Mouse (Mus musculus) heart, embryonic 15.5 days (tissue): ENCODE results near the gene Acads. TPM values are rescaled to one million over a fixed set of nuclear protein-coding genes. Genes with fewer than 3 reads are reported as not detected.
A peak's percentile ranks its signal among the peaks of the same experiment; 100 is the strongest.
"Not testable (repeated sequence)": the region's sequence is repeated elsewhere in the genome, so short reads cannot be mapped to it uniquely, and the experiment has no call there.

Source experiments
- ATAC-seq: fragments of 200-750 bp; cut with Nextera tagmentation; replicated peaks from 2 replicates; pipeline ENCODE4 v1.8.0; 2017; ENCODE audit warnings: low read depth, moderate TSS enrichment; ENCODE audit not compliant: insufficient number of reproducible peaks, insufficient read depth, low FRiP score
- H3K27ac ChIP-seq: fragments of 300-500 bp; sonication (generic); 2 replicates; pipeline ENCODE4 v1.5.1; 2015; ENCODE audit warnings: mild to moderate bottlenecking, inconsistent platforms
- H3K27me3 ChIP-seq: fragments of 300-500 bp; sonication (generic); 2 replicates; pipeline ENCODE4 v1.6.1; 2015; ENCODE audit warnings: inconsistent platforms
- H3K36me3 ChIP-seq: fragments of 300-500 bp; sonication (generic); 2 replicates; pipeline ENCODE4 v1.6.1; 2015; ENCODE audit warnings: mild to moderate bottlenecking, inconsistent platforms
- H3K4me1 ChIP-seq: fragments of 300-500 bp; sonication (generic); replicated peaks from 2 replicates; pipeline ENCODE4 v1.6.1; 2015; ENCODE audit warnings: inconsistent platforms
- H3K4me2 ChIP-seq: fragments of 300-500 bp; sonication (generic); 2 replicates; pipeline ENCODE4 v1.6.1; 2015; ENCODE audit warnings: inconsistent platforms, mild to moderate bottlenecking, moderate library complexity
- H3K4me3 ChIP-seq: fragments of 300-500 bp; sonication (generic); 2 replicates; pipeline ENCODE4 v1.5.1; 2015; ENCODE audit warnings: mild to moderate bottlenecking, inconsistent platforms
- H3K9ac ChIP-seq: fragments of 300-500 bp; sonication (generic); 2 replicates; pipeline ENCODE4 v1.6.1; 2015; ENCODE audit warnings: mild to moderate bottlenecking, inconsistent platforms
- H3K9me3 ChIP-seq: fragments of 300-500 bp; sonication (generic); replicated peaks from 2 replicates; pipeline ENCODE4 v1.6.1; 2016; ENCODE audit warnings: inconsistent platforms
- WGBS: fragments of 180-500 bp; shearing (Covaris S2); methylation state at CpG from one replicate; pipeline ENCODE4 v1.1.7; 2015; ENCODE audit warnings: mixed read lengths; 5-methylcytosine and 5-hydroxymethylcytosine counted together
- polyA plus RNA-seq: library from polyadenylated mRNA; unstranded; fragments of >200 nt; fragmentation: Nextera tagmentation; extraction: Ambion mirVana; gene quantifications from 2 replicates; pipeline ENCODE4 v1.2.1, GENCODE M21; 2015

The Acads gene
- polyA plus RNA-seq, 1 experiment from 2014 or later = 123 TPM

DNA sequence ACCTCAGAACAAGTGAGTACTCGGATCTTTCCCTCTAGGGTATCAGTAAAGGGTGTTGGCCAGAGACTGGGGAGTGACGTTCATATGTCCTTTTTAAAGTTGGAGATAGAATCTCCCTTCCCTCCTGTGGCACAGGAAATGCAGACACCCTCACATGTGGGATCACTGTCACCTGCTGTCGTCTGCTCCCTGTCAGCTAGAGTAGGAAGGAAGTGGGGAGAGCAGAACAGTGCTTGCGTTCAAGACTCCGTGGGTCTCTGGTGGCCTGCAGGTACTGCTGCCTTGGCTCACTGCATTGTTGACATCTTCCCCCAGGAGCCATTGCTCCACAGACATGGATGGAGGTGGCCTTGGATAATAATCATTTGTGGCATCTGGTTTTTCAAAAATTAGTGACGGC, 35.7 kb downstream of the Acads start:
- no peak for ATAC-seq
- H3K36me3 ChIP-seq = peaks cover 60% of the 10 kb centered on the region
- WGBS = 70% methylated on average over 6 of the region's 6 CpGs

DNA sequence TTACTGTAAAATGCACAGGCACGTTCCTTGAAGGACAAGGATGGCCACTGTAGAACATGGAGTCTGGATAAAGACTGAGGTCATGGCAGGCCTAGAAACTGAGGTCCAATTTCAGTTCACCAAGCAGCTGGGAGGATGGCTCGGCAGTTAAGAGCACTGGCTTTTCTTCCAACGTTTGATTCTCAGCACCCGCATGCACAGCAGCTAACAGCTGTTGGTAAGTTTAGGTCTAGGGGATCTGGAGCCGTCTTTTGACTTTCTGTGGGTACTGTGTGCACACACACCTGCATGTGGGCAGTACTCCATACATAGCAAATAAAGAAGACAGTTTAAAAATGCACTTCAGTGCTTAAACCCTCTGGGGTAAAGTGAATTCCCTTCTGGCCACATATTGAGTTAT, 37.5 kb downstream of the Acads start:
- H3K4me3 ChIP-seq = no peak overlapping the region
- no peak overlapping the region for H3K4me2 ChIP-seq
- ATAC-seq = no peak
- H3K9ac ChIP-seq = no peak overlapping the region
- H3K9me3 ChIP-seq = no peaks in the 10 kb centered on the region
- H3K27me3 ChIP-seq = no peaks in the 10 kb centered on the region
- WGBS = 87% methylated on average over 5 of the region's 5 CpGs
- H3K27ac ChIP-seq = no peak overlapping the region
- H3K4me1 ChIP-seq = no peaks in the 10 kb centered on the region; the same call in 1 of the 2 replicates
- peaks cover 44% of the 10 kb centered on the region for H3K36me3 ChIP-seq

More for the DNA sequence above, 35.7 kb downstream of the Acads start:
- Histone ChIP-seq H3K4me2 (no peak overlapping the region), H3K27ac (no peak overlapping the region), H3K27me3 (no peaks in the 10 kb centered on the region), H3K9me3 (no peaks in the 10 kb centered on the region), H3K4me3 (no peak overlapping the region), H3K9ac (no peak overlapping the region), H3K4me1 (no peaks in the 10 kb centered on the region)

DNA sequence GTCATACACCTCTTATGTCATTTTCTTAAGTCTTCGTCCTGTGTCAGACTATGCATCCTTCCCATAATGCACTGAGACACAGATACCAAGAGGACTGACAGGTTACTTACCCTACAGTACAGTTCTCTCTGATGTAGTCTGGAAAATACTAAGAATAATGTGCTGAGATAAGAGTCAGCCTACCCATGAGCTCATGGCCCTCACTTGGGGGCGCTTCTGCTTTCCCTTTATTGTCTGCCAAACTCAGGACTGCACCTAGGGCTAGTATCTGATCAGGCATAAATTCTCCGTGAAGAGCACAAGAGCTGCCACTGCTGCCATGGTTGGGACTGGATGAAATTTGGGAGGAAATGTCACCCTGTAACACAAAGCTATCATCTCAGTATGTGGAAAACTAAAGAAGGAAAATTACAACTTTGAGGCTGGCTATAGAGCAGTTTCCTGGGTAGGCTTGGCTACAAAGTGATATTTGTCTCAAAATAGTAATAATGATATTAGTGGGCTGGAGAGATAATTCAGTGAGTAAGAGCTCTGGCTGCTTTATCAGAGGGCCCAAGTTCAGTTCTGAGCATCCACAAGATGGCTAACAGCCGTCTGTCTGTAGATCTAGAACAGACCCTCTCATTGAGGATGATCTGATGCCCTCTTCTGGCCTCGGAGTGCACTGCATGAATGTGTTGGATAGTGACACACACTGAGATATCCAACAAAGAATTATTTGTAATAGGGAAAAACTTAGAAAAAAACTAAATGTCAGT, 42.8 kb downstream of the Acads start:
- no peaks in the 10 kb centered on the region for H3K9me3 ChIP-seq
- H3K27ac ChIP-seq = no peak overlapping the region
- H3K4me3 ChIP-seq = no peak overlapping the region
- H3K36me3 ChIP-seq = peaks cover 13% of the 10 kb centered on the region; the same call in 1 of the 2 replicates
- H3K9ac ChIP-seq = no peak overlapping the region
- H3K27me3 ChIP-seq = no peaks in the 10 kb centered on the region
- WGBS = 45% methylated on average over 5 of the region's 5 CpGs
- no peak overlapping the region for H3K4me2 ChIP-seq
- peaks cover 17% of the 10 kb centered on the region for H3K4me1 ChIP-seq
- no peak for ATAC-seq

- Histone ChIP-seq H3K9me3 (no peaks in the 10 kb centered on the region), H3K36me3 (peaks cover 13% of the 10 kb centered on the region; the same call in 1 of the 2 replicates), H3K27ac (no peak overlapping the region), H3K4me2 (no peak overlapping the region), H3K27me3 (no peaks in the 10 kb centered on the region), H3K9ac (no peak overlapping the region), H3K4me1 (peaks cover 24% of the 10 kb centered on the region), H3K4me3 (no peak overlapping the region)
- no peak for ATAC-seq
- 70% methylated on average over 4 of the region's 4 CpGs for WGBS
Measured at GRCm38 (mm10) chr5:115074749-115075148, 44.4 kb downstream of the Acads start.

DNA sequence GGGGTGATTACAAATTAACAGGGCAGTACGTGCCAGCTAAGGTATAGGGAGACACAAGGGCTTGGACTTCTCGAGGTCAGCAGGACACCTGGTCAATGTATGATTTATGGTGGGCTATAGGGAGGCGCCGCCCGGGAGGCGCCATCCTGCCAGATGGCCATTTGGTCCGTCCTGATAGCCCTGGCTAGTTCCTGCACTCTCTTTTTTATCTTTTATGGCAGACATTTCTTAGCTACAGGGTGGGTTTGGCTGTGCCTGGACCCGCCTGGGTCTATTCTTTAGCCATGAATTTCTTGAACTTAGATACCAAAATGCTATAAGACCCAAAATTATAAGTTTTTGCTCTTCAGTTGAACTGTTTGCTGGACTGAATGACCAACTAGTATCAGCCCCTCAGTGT, 45.8 kb downstream of the Acads start:
- WGBS = 82% methylated on average over 8 of the region's 8 CpGs
- Histone ChIP-seq H3K36me3 (peaks cover 13% of the 10 kb centered on the region; the same call in 1 of the 2 replicates), H3K4me1 (peaks cover 33% of the 10 kb centered on the region)
- not testable (repeated sequence) for H3K9me3 ChIP-seq, H3K9ac ChIP-seq, ATAC-seq, H3K4me3 ChIP-seq, H3K27ac ChIP-seq, H3K27me3 ChIP-seq, H3K4me2 ChIP-seq

- Histone ChIP-seq H3K36me3 (peaks cover 13% of the 10 kb centered on the region; the same call in 1 of the 2 replicates), H3K27ac (peak overlapping the region; percentile 29), H3K4me2 (no peak overlapping the region), H3K27me3 (no peaks in the 10 kb centered on the region), H3K9ac (no peak overlapping the region), H3K4me1 (peaks cover 43% of the 10 kb centered on the region), H3K9me3 (no peaks in the 10 kb centered on the region), H3K4me3 (no peak overlapping the region)
- ATAC-seq = no peak
- 86% methylated on average over 7 of the region's 7 CpGs for WGBS
Measured at GRCm38 (mm10) chr5:115072143-115072542, 47.0 kb downstream of the Acads start.

DNA sequence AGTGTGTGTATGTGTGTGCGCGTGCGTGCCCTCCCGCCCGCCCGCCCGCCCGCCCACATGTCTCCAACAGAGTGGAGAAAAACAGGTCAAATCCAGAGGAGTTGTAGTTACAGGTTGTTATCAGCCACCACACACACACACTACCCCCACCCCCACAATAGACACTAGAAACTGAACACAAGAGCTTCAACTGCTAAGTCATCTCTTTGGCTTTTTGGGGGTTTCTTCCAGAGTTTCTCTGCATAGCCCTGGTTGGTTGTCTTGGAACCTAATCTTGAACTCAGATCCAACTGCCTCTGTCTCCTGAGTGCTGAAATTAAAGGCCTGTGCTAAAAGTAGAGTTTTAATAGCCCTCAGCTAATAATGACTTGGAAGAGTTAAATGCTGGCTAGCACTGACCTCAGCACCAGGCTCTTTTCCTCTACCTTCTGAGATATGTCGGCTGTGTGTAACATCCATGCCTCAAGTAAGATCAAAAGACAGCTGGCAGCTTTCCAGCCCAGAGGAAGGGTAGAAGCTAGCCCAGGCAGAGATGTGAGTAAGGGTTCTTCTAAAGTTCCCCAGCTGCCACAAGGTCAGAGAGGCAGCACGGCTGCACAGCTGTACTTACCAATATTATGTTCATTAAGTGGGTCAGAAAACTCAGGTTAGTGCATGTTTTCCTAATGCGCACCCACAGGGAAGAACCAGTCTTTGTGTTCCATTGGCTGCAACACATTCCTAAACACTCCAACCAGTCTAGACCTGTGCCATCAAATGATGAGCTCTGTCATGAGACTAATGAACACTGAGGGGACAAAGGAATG, 47.8 kb downstream of the Acads start:
- Histone ChIP-seq H3K4me3 (no peak overlapping the region), H3K36me3 (peaks cover 13% of the 10 kb centered on the region; the same call in 1 of the 2 replicates), H3K4me1 (peaks cover 48% of the 10 kb centered on the region), H3K27ac (peak overlapping the region; percentile 29; the same call in 1 of the 2 replicates), H3K27me3 (no peaks in the 10 kb centered on the region), H3K9me3 (no peaks in the 10 kb centered on the region), H3K9ac (no peak overlapping the region), H3K4me2 (no peak overlapping the region)
- WGBS = 75% methylated on average over 11 of the region's 11 CpGs
- ATAC-seq = 0 out of 2 replicates have a peak, but pooled peaks have one; percentile 21

DNA sequence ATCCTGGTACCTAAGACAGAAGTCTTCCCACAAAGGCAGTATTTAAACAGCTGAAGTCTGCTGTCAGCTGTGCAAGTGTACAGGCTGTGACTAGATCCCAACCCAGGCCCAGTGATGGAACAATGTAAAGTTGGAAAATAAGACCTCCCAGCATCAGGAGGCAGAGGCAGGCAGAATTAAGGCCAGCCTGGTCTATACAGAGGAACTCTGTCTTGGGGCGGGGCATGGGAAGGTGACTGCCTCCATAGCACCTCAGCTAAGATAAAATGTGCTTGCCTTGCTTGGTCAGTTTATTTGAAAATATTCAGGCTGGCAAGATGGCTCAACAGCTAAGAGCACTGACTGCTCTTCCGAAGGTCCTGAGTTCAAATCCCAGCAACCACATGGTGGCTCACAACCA, 48.7 kb downstream of the Acads start:
- no peak for ATAC-seq
- Histone ChIP-seq H3K4me2 (no peak overlapping the region), H3K9ac (no peak overlapping the region), H3K27ac (no peak overlapping the region), H3K9me3 (no peaks in the 10 kb centered on the region), H3K27me3 (no peaks in the 10 kb centered on the region), H3K4me1 (peaks cover 53% of the 10 kb centered on the region), H3K36me3 (peaks cover 7% of the 10 kb centered on the region; the same call in 1 of the 2 replicates), H3K4me3 (no peak overlapping the region)
- WGBS = 100% methylated on average over 2 of the region's 2 CpGs

DNA sequence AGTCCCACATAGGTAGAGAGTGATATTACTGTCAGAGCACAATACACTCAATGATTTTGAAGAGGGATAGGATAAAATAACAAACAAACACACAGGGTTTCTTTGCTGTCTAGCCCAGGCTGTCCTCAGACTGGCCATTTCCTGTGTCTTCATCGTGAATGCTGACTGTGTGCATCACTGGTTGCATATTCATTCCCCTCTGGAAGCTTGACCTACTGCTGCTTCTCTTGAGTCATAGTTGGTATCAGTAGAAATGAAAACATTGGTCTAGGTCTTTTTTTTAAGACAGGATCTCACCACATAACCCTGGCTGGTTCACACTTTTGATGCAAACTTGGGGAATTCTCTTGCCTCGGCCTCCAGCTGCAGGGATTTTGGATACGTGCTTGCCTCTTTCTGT, 49.5 kb downstream of the Acads start:
- no peaks in the 10 kb centered on the region for H3K36me3 ChIP-seq
- no peak overlapping the region for H3K4me3 ChIP-seq
- H3K27me3 ChIP-seq = no peaks in the 10 kb centered on the region
- WGBS = 69% methylated on average over 3 of the region's 3 CpGs
- H3K4me1 ChIP-seq = peaks cover 59% of the 10 kb centered on the region
- no peak for ATAC-seq
- no peaks in the 10 kb centered on the region for H3K9me3 ChIP-seq
- no peak overlapping the region for H3K4me2 ChIP-seq
- H3K27ac ChIP-seq = no peak overlapping the region
- no peak overlapping the region for H3K9ac ChIP-seq

DNA sequence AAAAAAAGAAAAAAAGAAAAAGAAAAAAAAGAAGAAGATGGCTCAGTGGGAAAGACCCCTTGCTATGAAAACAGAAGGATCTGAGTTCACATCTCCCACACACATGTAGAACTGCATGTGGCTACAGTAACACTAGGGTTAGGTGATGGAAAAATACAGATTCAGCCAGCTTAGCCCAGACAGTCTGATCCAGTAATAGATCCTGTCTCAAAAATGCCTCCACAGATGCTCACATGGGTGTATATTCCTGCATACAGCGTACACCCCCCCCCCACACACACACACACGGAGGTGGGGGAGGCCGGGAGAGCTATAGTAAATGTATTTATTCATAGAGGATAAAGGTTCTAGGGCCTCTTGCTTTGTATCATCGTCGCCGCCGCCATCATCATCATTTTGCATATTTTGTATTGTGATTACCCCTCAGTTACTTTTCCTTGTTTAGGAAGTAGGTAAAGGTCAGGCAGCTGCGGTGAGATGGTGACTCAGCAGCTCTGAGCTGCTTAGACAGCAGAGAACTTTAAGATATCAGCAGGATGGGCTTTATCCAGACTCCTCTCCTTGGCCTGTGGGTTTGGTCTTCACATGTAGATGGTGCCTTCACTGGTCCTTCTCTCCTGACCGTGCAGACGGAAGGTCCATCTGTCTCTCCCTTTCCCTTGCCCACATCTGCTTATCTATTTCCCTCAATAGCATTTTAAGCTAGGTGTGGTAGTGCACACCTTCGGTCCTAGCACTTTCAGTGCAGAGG, 50.3 kb downstream of the Acads start:
- no peaks in the 10 kb centered on the region for H3K9me3 ChIP-seq
- no peaks in the 10 kb centered on the region for H3K27me3 ChIP-seq
- H3K4me3 ChIP-seq = no peak overlapping the region
- 79% methylated on average over 11 of the region's 11 CpGs for WGBS
- no peak overlapping the region for H3K9ac ChIP-seq
- H3K36me3 ChIP-seq = no peaks in the 10 kb centered on the region; the same call in 1 of the 2 replicates
- H3K4me2 ChIP-seq = no peak overlapping the region
- H3K4me1 ChIP-seq = peaks cover 59% of the 10 kb centered on the region
- no peak overlapping the region for H3K27ac ChIP-seq
- no peak for ATAC-seq

GRCm38 (mm10) chr5:115066245-115066644, 52.9 kb downstream of the Acads start:
- Histone ChIP-seq H3K4me3 (no peak overlapping the region), H3K9ac (no peak overlapping the region), H3K36me3 (peaks cover 16% of the 10 kb centered on the region), H3K27ac (no peak overlapping the region), H3K4me2 (no peak overlapping the region), H3K4me1 (peaks cover 49% of the 10 kb centered on the region), H3K9me3 (no peaks in the 10 kb centered on the region), H3K27me3 (no peaks in the 10 kb centered on the region)
- ATAC-seq = no peak
- WGBS = 40% methylated on average over 4 of the region's 4 CpGs
